Mouse (Mus musculus) lung, adult 2 months (tissue): Measurements from ENCODE around the gene Hspa1b.

ENCODE experiments used
- CTCF ChIP-seq: fragments of 200-500 bp; IDR thresholded peaks from 2 replicates; pipeline ENCODE4 v1.5.1; 2011; ENCODE audit warnings: mild to moderate bottlenecking, low read length, control low read depth; ENCODE audit not compliant: insufficient read depth
- POLR2A ChIP-seq: fragments of 200-500 bp; IDR thresholded peaks from 2 replicates; pipeline ENCODE4 v1.6.1; 2011; ENCODE audit warnings: low read depth, mild to moderate bottlenecking, control low read depth, low read length, borderline replicate concordance; ENCODE audit errors: extremely low read depth

- TF ChIP-seq POLR2A: no peak
- TF ChIP-seq CTCF: no peak
Measured at GRCm38 (mm10) chr17:34924258-34924657, 34.8 kb downstream of the Hspa1b start.
